Mouse (Mus musculus) neural tube, embryonic 10.5 days (tissue): Measurements from ENCODE around the gene Nceh1.
A peak's percentile ranks its signal among the peaks of the same experiment; 100 is the strongest.
"Not testable (repeated sequence)": the region's sequence is repeated elsewhere in the genome, so short reads cannot be mapped to it uniquely, and the experiment has no call there.

Experiments
- DNase-seq: peaks from one replicate; pipeline ENCODE4 v3.0.0-alpha.2; 2017; ENCODE audit warnings: low spot score; ENCODE audit errors: extremely low spot score

The Nceh1 gene

GRCm38 (mm10) chr3:27283071-27283713, 100.4 kb downstream of the Nceh1 start:
- peak; percentile 43 for DNase-seq

GRCm38 (mm10) chr3:27283796-27284195, 101.0 kb downstream of the Nceh1 start:
- no peak for DNase-seq

GRCm38 (mm10) chr3:27284227-27284626, 101.5 kb downstream of the Nceh1 start:
- DNase-seq, result no peak

GRCm38 (mm10) chr3:27285072-27285471, 102.3 kb downstream of the Nceh1 start:
- no peak for DNase-seq

- DNase-seq, result no peak
Observed at GRCm38 (mm10) chr3:27288301-27288700, 105.5 kb downstream of the Nceh1 start.

- DNase-seq, result no peak
Observed at GRCm38 (mm10) chr3:27288909-27289308, 106.1 kb downstream of the Nceh1 start.

GRCm38 (mm10) chr3:27290285-27290684, 107.5 kb downstream of the Nceh1 start:
- DNase-seq, result no peak

GRCm38 (mm10) chr3:27290945-27291344, 108.2 kb downstream of the Nceh1 start:
- not testable (repeated sequence) for DNase-seq

- DNase-seq, result not testable (repeated sequence)
Observed at GRCm38 (mm10) chr3:27291411-27291810, 108.6 kb downstream of the Nceh1 start.

- DNase-seq, result no peak
Observed at GRCm38 (mm10) chr3:27293645-27294385, 111.0 kb downstream of the Nceh1 start.

GRCm38 (mm10) chr3:27300451-27300850, 117.7 kb downstream of the Nceh1 start:
- no peak for DNase-seq

GRCm38 (mm10) chr3:27302339-27303022, 119.7 kb downstream of the Nceh1 start:
- DNase-seq, result no peak

GRCm38 (mm10) chr3:27306815-27307214, 124.0 kb downstream of the Nceh1 start:
- no peak for DNase-seq

GRCm38 (mm10) chr3:27310973-27311372, 128.2 kb downstream of the Nceh1 start:
- no peak for DNase-seq

- DNase-seq, result no peak
Observed at GRCm38 (mm10) chr3:27311475-27311874, 128.7 kb downstream of the Nceh1 start.

- DNase-seq, result no peak
Observed at GRCm38 (mm10) chr3:27314506-27315164, 131.9 kb downstream of the Nceh1 start.

GRCm38 (mm10) chr3:27316559-27317287, 134.0 kb downstream of the Nceh1 start, which contains the start of gene Tnfsf10:
Gene Tnfsf10, plus strand, starts transcription at chr3:27317028.
- no peak for DNase-seq

- DNase-seq, result no peak
Observed at GRCm38 (mm10) chr3:27317288-27318024, 134.7 kb downstream of the Nceh1 start.

- DNase-seq, result no peak
Observed at GRCm38 (mm10) chr3:27319650-27320049, 136.9 kb downstream of the Nceh1 start.
